Mouse (Mus musculus) left cerebral cortex, postnatal 14 days (tissue): ENCODE measurements around the gene Rassf4. TPM values are rescaled to one million over a fixed set of nuclear protein-coding genes. Genes with fewer than 3 reads are reported as not detected.

Experiments
- DNase-seq, 2 experiments: peaks; one replicate each; pipeline ENCODE4 v3.0.0; 2021 to 2022; ENCODE audit warnings: low spot score in 2 of 2, mixed read lengths in 1 of 2
- intact Hi-C: fragments of 180-260 bp; cut with DNase I; formaldehyde crosslinking; loops from one replicate; pipeline ENCODE4 v1.15.1; 2025
- long read RNA-seq, 2 experiments: library from polyadenylated mRNA; stranded (forward); transcript quantifications; one replicate each; pipeline ENCODE4 v2.0.0; 2021
- total RNA-seq, 2 experiments: library from RNA; stranded (reverse); gene quantifications; 2 replicates each; pipeline ENCODE4 v1.2.3; 2021

Gene Rassf4
- total RNA-seq, result 1 to 10 TPM; 4.3 to 5.0 TPM
- long read RNA-seq, experiment 1, full-length matches to known transcripts, result 1 of 1 reads
- long read RNA-seq, experiment 1, partial matches to known transcripts, result 0 of 1 reads
- long read RNA-seq, experiment 1, other reads (novel, unspliced or antisense), result 0 of 1 reads
- long read RNA-seq, experiment 2, partial matches to known transcripts, result 1 of 2 reads
- long read RNA-seq, experiment 2, other reads (novel, unspliced or antisense), result 1 of 2 reads

- peak; percentile 44 to 63 for DNase-seq
- intact Hi-C loops, result no loop called here
Measured at GRCm38 (mm10) chr6:116673471-116674282, at the start of gene Rassf4. Rassf4 (minus strand) TSS chr6:116673952.

- DNase-seq, result peak in 1 of 2 experiments; percentile 4
- intact Hi-C loops, result no loop called here
Measured at GRCm38 (mm10) chr6:116718920-116719319, 45.2 kb upstream of the Rassf4 start.

GRCm38 (mm10) chr6:116718361-116718760, 44.6 kb upstream of the Rassf4 start:
- intact Hi-C loops, result no loop called here
- DNase-seq, result no peak

- intact Hi-C loops, result no loop called here
- peak in 1 of 2 experiments; percentile 0 for DNase-seq
Measured at GRCm38 (mm10) chr6:116717851-116718250, 44.1 kb upstream of the Rassf4 start.

- intact Hi-C loops, result no loop called here
- peak in 1 of 2 experiments; percentile 1 for DNase-seq
Measured at GRCm38 (mm10) chr6:116716666-116717065, 42.9 kb upstream of the Rassf4 start, which contains the start of gene Tmem72. Tmem72 (minus strand) TSS chr6:116716913.

GRCm38 (mm10) chr6:116715166-116715565, 41.4 kb upstream of the Rassf4 start:
- DNase-seq, result no peak
- intact Hi-C loops, result no loop called here

- intact Hi-C loops, result no loop called here
- DNase-seq, result peak; percentile 3 to 30
Measured at GRCm38 (mm10) chr6:116714576-116714975, 40.8 kb upstream of the Rassf4 start.

- intact Hi-C loops, result no loop called here
- no peak for DNase-seq
Measured at GRCm38 (mm10) chr6:116713966-116714365, 40.2 kb upstream of the Rassf4 start.

GRCm38 (mm10) chr6:116712503-116712902, 38.8 kb upstream of the Rassf4 start:
- intact Hi-C loops, result no loop called here
- peak in 1 of 2 experiments; percentile 1 for DNase-seq

- intact Hi-C loops, result no loop called here
- peak in 1 of 2 experiments; percentile 3 for DNase-seq
Measured at GRCm38 (mm10) chr6:116712062-116712461, 38.3 kb upstream of the Rassf4 start.

GRCm38 (mm10) chr6:116704320-116704719, 30.6 kb upstream of the Rassf4 start:
- intact Hi-C loops, result no loop called here
- no peak for DNase-seq

GRCm38 (mm10) chr6:116700821-116701220, 27.1 kb upstream of the Rassf4 start:
- DNase-seq, result no peak
- intact Hi-C loops, result no loop called here

GRCm38 (mm10) chr6:116697896-116698425, 24.2 kb upstream of the Rassf4 start:
- DNase-seq, result no peak
- intact Hi-C loops, result loop anchor here (5.0 kb wide), 1 partner anchor 46 kb away; the partner anchor contains the start of gene Depp1

GRCm38 (mm10) chr6:116697413-116697812, 23.7 kb upstream of the Rassf4 start:
- intact Hi-C loops, result loop anchor here (5.0 kb wide), 1 partner anchor 45 kb away; the partner anchor contains the start of gene Depp1
- DNase-seq, result no peak

- no peak for DNase-seq
- intact Hi-C loops, result no loop called here
Measured at GRCm38 (mm10) chr6:116694346-116694745, 20.6 kb upstream of the Rassf4 start.

- no peak for DNase-seq
- intact Hi-C loops, result no loop called here
Measured at GRCm38 (mm10) chr6:116693639-116694038, 19.9 kb upstream of the Rassf4 start.

- intact Hi-C loops, result no loop called here
- peak; percentile 30 to 52 for DNase-seq
Measured at GRCm38 (mm10) chr6:116682317-116682716, 8.6 kb upstream of the Rassf4 start.

- peak; percentile 22 to 35 for DNase-seq
- intact Hi-C loops, result no loop called here
Measured at GRCm38 (mm10) chr6:116679563-116680288, 6.0 kb upstream of the Rassf4 start.

GRCm38 (mm10) chr6:116677321-116677720, 3.6 kb upstream of the Rassf4 start:
- intact Hi-C loops, result no loop called here

More at GRCm38 (mm10) chr6:116677321-116677720, 3.6 kb upstream of the Rassf4 start:
- no peak for DNase-seq
